Mouse (Mus musculus) liver, embryonic 13.5 days (tissue): Measurements from ENCODE around the gene Ager. TPM values are rescaled to one million over a fixed set of nuclear protein-coding genes. Genes with fewer than 3 reads are reported as not detected.

Source experiments
- ATAC-seq: fragments of 200-750 bp; cut with Nextera tagmentation; 2 replicates; pipeline ENCODE4 v1.8.0; 2017; ENCODE audit warnings: low read depth, mild to moderate bottlenecking, moderate number of reproducible peaks, moderate library complexity
- DNase-seq: peaks from one replicate; pipeline ENCODE4 v3.0.0; 2022
- H3K27ac ChIP-seq: fragments of 300-500 bp; sonication (generic); 2 replicates; pipeline ENCODE4 v1.5.1; 2015; ENCODE audit warnings: moderate library complexity, mild to moderate bottlenecking, inconsistent platforms
- H3K27me3 ChIP-seq: fragments of 300-500 bp; sonication (generic); 2 replicates; pipeline ENCODE4 v1.6.1; 2015; ENCODE audit warnings: mild to moderate bottlenecking, inconsistent platforms
- H3K36me3 ChIP-seq: fragments of 300-500 bp; sonication (generic); 2 replicates; pipeline ENCODE4 v1.6.1; 2015; ENCODE audit warnings: mild to moderate bottlenecking, inconsistent platforms
- H3K4me1 ChIP-seq: fragments of 300-500 bp; sonication (generic); replicated peaks from 2 replicates; pipeline ENCODE4 v1.6.1; 2015; ENCODE audit warnings: inconsistent platforms
- H3K4me2 ChIP-seq: fragments of 300-500 bp; sonication (generic); 2 replicates; pipeline ENCODE4 v1.6.1; 2015; ENCODE audit warnings: inconsistent platforms, mild to moderate bottlenecking, moderate library complexity
- H3K4me3 ChIP-seq: fragments of 300-500 bp; sonication (generic); replicated peaks from 2 replicates; pipeline ENCODE4 v1.5.1; 2015; ENCODE audit warnings: mild to moderate bottlenecking, inconsistent platforms
- H3K9ac ChIP-seq: fragments of 300-500 bp; sonication (generic); 2 replicates; pipeline ENCODE4 v1.6.1; 2015; ENCODE audit warnings: mild to moderate bottlenecking, inconsistent platforms
- H3K9me3 ChIP-seq: fragments of 300-500 bp; sonication (generic); replicated peaks from 2 replicates; pipeline ENCODE4 v1.6.1; 2016; ENCODE audit warnings: inconsistent platforms
- WGBS: fragments of 180-500 bp; shearing (Covaris S2); methylation state at CpG from one replicate; pipeline ENCODE4 v1.1.7; 2015; ENCODE audit not compliant: insufficient replicate concordance; 5-methylcytosine and 5-hydroxymethylcytosine counted together
- polyA plus RNA-seq: library from polyadenylated mRNA; unstranded; fragments of >200 nt; fragmentation: Nextera tagmentation; extraction: Ambion mirVana; gene quantifications from 2 replicates; pipeline ENCODE4 v1.2.1, GENCODE M21; 2015

The Ager gene
- polyA plus RNA-seq, 1 experiment from 2014 or later, result 0.68 TPM

GRCm38 (mm10) chr17:34591994-34592375 is 5.7 kb upstream of the Ager start:
- peak overlapping the region; percentile 89 for H3K9ac ChIP-seq
- peak overlapping the region; percentile 99 for H3K4me2 ChIP-seq
- H3K4me3 ChIP-seq, result peak overlapping the region; percentile 85
- H3K27ac ChIP-seq, result peak overlapping the region; percentile 92
- H3K9me3 ChIP-seq, result no peaks in the 10 kb centered on the region
- DNase-seq (peak; percentile 82), ATAC-seq (peak; percentile 58)
- H3K27me3 ChIP-seq, result no peaks in the 10 kb centered on the region
- peaks cover 23% of the 10 kb centered on the region for H3K36me3 ChIP-seq
- WGBS, result 1% methylated on average over 28 of the region's 35 CpGs
- H3K4me1 ChIP-seq, result peaks cover 86% of the 10 kb centered on the region

GRCm38 (mm10) chr17:34592581-34593549 is 4.8 kb upstream of the Ager start:
- H3K27ac ChIP-seq, result peak overlapping the region; percentile 92
- H3K4me1 ChIP-seq, result peaks cover 89% of the 10 kb centered on the region
- 5% methylated on average over 26 of the region's 32 CpGs for WGBS
- peaks cover 23% of the 10 kb centered on the region for H3K36me3 ChIP-seq
- H3K9me3 ChIP-seq, result no peaks in the 10 kb centered on the region
- DNase-seq (no peak), ATAC-seq (no peak)
- peak overlapping the region; percentile 89 for H3K9ac ChIP-seq
- H3K27me3 ChIP-seq, result no peaks in the 10 kb centered on the region
- H3K4me3 ChIP-seq, result peak overlapping the region; percentile 85
- peak overlapping the region; percentile 99 for H3K4me2 ChIP-seq

- Histone ChIP-seq H3K9me3 (no peaks in the 10 kb centered on the region), H3K4me3 (peak overlapping the region; percentile 85), H3K4me1 (peaks cover 87% of the 10 kb centered on the region), H3K27ac (peak overlapping the region; percentile 92; the same call in 1 of the 2 replicates), H3K36me3 (peaks cover 23% of the 10 kb centered on the region), H3K9ac (peak overlapping the region; percentile 89), H3K27me3 (no peaks in the 10 kb centered on the region), H3K4me2 (peak overlapping the region; percentile 99)
- DNase-seq (no peak), ATAC-seq (no peak)
- 62% methylated on average over 34 of the region's 34 CpGs for WGBS
Observed at GRCm38 (mm10) chr17:34593752-34594525, 3.7 kb upstream of the Ager start.

DNA sequence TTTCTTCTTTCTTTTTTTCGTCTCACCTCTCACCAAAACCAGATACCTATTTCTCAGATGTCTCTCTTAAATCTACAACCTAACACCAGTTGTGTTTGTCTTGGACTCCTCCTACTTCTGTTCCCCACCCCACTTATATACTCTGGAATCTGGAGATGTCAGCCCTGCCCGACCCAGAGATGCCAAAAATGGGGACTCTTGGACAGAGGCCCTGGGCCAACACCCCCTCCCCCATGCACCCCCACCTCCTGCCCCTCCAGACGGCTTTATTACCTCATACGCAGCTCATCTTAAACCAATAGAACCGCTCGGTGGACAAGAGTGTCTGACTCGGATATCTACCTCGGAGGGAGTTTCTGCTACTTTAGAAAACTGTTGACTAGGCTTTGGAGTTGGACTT is 1.6 kb upstream of the Ager start:
- no peak for ATAC-seq
- WGBS, result 76% methylated on average over 8 of the region's 8 CpGs

GRCm38 (mm10) chr17:34599891-34600290 is 2.2 kb downstream of the Ager start:
- H3K36me3 ChIP-seq, result peaks cover 37% of the 10 kb centered on the region
- no peak overlapping the region for H3K4me2 ChIP-seq
- peaks cover 64% of the 10 kb centered on the region for H3K4me1 ChIP-seq
- DNase-seq (no peak), ATAC-seq (no peak)
- H3K4me3 ChIP-seq, result no peak overlapping the region
- H3K9me3 ChIP-seq, result no peaks in the 10 kb centered on the region
- no peak overlapping the region for H3K27ac ChIP-seq
- H3K27me3 ChIP-seq, result no peaks in the 10 kb centered on the region
- 73% methylated on average over 9 of the region's 9 CpGs for WGBS
- H3K9ac ChIP-seq, result no peak overlapping the region

More for the DNA sequence above, 1.6 kb upstream of the Ager start:
- H3K36me3 ChIP-seq, result peaks cover 37% of the 10 kb centered on the region
- H3K9ac ChIP-seq, result no peak overlapping the region
- H3K4me2 ChIP-seq, result no peak overlapping the region
- no peak overlapping the region for H3K4me3 ChIP-seq
- H3K27ac ChIP-seq, result no peak overlapping the region
- H3K4me1 ChIP-seq, result peaks cover 78% of the 10 kb centered on the region
- no peaks in the 10 kb centered on the region for H3K9me3 ChIP-seq
- H3K27me3 ChIP-seq, result no peaks in the 10 kb centered on the region
- no peak for DNase-seq

DNA sequence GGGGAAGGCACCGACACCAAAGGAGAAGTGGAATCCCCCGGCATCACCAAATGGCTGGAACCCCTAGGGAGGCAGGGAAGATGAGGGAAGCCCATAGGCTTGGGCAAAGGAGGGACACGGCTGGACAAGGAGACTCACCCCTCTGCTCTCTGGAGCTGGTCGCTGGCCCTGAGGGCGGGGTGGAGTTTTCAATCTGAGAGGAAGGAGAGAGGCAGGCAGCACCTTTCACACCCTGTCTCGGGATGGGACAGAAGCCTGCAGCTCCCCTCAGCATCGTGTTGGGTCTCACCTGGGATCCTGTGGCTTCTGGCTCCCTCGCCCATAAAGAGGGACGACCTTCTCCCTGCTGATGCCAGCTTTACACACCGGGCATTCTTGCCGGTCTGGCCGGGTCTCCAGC is 4.1 kb downstream of the Ager start:
- Histone ChIP-seq H3K27ac (no peak overlapping the region), H3K27me3 (no peaks in the 10 kb centered on the region), H3K36me3 (peaks cover 24% of the 10 kb centered on the region), H3K9me3 (no peaks in the 10 kb centered on the region), H3K4me2 (peak overlapping the region; percentile 84), H3K4me3 (peak overlapping the region; percentile 95; the same call in 1 of the 2 replicates), H3K4me1 (peaks cover 65% of the 10 kb centered on the region), H3K9ac (0 out of 2 replicates have a peak overlapping the region, but pooled peaks have one; percentile 86)
- no peak for ATAC-seq
- no peak for DNase-seq
- WGBS, result 78% methylated on average over 12 of the region's 12 CpGs

DNA sequence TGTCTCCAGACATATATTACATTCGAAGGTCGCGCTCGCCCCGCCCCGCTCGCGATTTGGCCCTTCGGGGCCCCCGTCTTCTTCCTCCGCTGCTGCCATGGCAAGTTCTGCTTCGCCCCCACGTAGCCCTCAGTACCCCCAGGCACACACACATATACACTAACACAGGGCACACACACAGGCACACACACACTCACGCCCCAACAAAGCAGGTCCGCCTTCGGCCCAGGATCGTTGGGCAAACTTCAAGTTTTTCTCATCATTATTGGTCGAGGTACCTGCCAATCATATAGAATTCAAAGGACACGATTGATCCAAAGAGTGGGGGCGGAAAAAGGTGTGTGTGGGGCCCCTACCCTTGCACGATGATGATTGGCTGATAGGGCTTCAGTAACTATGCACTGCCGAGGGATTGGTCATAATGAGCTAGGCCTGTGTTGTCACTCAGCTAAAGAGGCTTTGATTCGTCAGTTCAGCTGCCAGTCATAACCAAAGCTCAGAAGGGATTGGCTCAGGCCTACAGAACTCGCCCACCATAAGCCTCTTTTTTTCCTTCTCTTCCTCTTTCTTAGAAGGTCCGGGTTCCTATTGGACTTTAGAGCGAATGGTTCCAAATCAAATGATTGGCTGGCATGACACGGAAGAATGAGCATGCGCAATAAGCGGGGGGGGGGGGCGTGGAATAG is 5.9 kb downstream of the Ager start, which contains the start of gene Rnf5:
Gene Rnf5, minus strand, starts transcription at position 316 of the 686 bp plus-strand sequence.
- Histone ChIP-seq H3K36me3 (peaks cover 32% of the 10 kb centered on the region), H3K9me3 (no peaks in the 10 kb centered on the region), H3K4me2 (peak within 1 kb of the TSS; percentile 93), H3K4me1 (peaks cover 66% of the 10 kb centered on the region), H3K27ac (peak within 1 kb of the TSS; percentile 89), H3K9ac (peak within 1 kb of the TSS; percentile 97), H3K4me3 (peak within 1 kb of the TSS; percentile 95), H3K27me3 (no peaks in the 10 kb centered on the region)
- DNase-seq (peak; percentile 98), ATAC-seq (peak; percentile 89)
- under 1% methylated on average over 30 of the region's 30 CpGs for WGBS

DNA sequence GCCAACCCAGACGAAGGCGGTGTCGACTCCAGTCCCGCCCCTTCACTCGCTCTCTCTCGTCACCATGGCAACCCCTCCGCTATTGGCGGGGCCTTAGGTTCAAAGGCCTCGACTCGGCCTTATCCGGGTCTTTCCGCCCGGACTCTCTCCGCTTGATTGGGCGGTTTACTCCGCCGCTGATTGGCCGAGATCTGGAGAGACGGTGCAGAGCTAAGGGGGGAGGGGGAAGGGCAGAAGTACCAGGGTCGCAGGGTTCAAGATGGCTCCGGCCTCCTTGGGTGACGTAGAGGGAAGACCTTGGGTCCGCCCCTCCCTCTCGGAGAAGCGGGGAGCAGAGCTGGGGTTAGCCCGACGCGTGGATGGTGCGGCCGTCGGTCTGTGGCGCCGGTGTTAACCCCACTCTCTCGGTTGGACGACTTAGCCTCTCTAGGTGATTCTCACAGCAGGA is 6.4 kb downstream of the Ager start, which contains the start of gene Agpat1:
Gene Agpat1, plus strand, starts transcription at position 202 of the 448 bp plus-strand sequence.
- Histone ChIP-seq H3K27me3 (no peaks in the 10 kb centered on the region), H3K9ac (peak within 1 kb of the TSS; percentile 97), H3K4me2 (peak within 1 kb of the TSS; percentile 93), H3K36me3 (peaks cover 32% of the 10 kb centered on the region), H3K4me3 (peak within 1 kb of the TSS; percentile 95), H3K27ac (peak within 1 kb of the TSS; percentile 89), H3K9me3 (no peaks in the 10 kb centered on the region), H3K4me1 (peaks cover 68% of the 10 kb centered on the region)
- DNase-seq (peak; percentile 97), ATAC-seq (peak; percentile 80)
- WGBS, result under 1% methylated on average over 35 of the region's 35 CpGs

DNA sequence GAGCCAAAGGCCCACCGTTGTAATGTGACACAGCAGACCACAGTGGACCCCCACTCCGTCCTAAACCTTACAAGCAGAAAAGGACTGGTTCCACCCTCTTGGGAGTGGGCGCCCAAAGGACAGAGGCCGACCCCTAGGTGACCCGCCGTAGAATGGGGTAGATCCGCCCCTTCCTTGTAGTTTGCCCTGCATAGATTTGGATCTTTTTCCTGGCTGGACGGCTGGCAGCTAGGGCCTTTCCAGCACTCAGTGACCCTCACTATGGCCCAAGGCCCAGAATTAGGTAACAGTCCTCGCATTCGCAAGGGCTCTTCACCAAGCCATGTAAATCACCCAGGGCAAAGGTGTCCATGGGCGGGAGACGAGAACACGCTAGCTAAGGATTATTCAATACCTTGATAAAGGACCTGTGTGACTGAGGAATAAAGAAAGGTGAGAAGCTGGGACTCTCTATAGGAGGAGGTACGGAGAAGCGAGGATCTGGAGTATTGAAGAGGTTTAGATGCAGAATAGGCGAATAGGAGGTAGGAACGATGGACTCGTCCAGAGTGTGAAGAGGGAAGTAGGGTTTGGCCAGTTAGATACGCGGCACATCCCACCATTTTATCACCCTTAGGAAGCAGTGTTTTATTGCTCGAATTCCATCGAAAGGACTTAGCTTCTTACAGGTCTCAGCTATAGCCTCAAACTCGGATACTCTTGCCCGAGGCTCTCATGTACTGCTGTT is 7.0 kb downstream of the Ager start:
- Histone ChIP-seq H3K9me3 (no peaks in the 10 kb centered on the region), H3K9ac (peak overlapping the region; percentile 97), H3K4me3 (peak overlapping the region; percentile 95), H3K4me2 (peak overlapping the region; percentile 93), H3K27ac (peak overlapping the region; percentile 89), H3K4me1 (peaks cover 63% of the 10 kb centered on the region), H3K27me3 (no peaks in the 10 kb centered on the region), H3K36me3 (peaks cover 32% of the 10 kb centered on the region)
- ATAC-seq (no peak), DNase-seq (no peak)
- 13% methylated on average over 24 of the region's 24 CpGs for WGBS

- ATAC-seq, result peak; percentile 41
- WGBS, result 0% methylated on average over 29 of the region's 30 CpGs
- peaks cover 61% of the 10 kb centered on the region for H3K4me1 ChIP-seq
Observed at GRCm38 (mm10) chr17:34605609-34606008, 7.9 kb downstream of the Ager start.

More at GRCm38 (mm10) chr17:34605609-34606008, 7.9 kb downstream of the Ager start:
- Histone ChIP-seq H3K9ac (peak overlapping the region; percentile 97), H3K36me3 (peaks cover 28% of the 10 kb centered on the region), H3K9me3 (no peaks in the 10 kb centered on the region), H3K27me3 (no peaks in the 10 kb centered on the region), H3K4me2 (peak overlapping the region; percentile 93), H3K27ac (peak overlapping the region; percentile 89), H3K4me3 (peak overlapping the region; percentile 95)
- DNase-seq, result peak; percentile 94
